Mouse (Mus musculus): ENCODE measurements around the gene Ugt1a5.
A peak's percentile ranks its signal among the peaks of the same experiment; 100 is the strongest.
"Not testable (repeated sequence)": the region's sequence is repeated elsewhere in the genome, so short reads cannot be mapped to it uniquely, and the experiment has no call there.

Gene Ugt1a5

DNA sequence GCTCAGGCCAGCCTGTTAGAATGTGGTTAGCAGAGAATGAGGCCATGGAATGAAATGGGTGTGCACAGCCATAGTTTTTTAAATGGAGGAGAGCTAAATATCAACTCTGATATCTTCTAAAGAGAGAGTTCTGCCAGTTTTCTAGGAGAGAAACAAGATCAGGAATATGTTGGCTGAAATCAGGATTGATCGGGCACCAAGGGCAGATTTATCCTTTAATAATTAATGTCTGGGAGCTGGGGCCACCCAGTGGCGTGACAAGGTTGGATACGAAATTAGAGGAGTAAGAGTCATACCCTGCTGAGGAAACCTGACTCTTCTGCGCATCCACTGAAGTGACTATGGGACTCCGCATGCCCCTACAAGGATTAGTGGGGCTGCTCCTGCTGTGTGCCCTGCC lies at the start of gene Ugt1a5:
Ugt1a5 (plus strand) TSS at position 302 of the 400 bp plus-strand sequence.
- DNase-seq (ENCODE audit: low spot score): no peak

DNA sequence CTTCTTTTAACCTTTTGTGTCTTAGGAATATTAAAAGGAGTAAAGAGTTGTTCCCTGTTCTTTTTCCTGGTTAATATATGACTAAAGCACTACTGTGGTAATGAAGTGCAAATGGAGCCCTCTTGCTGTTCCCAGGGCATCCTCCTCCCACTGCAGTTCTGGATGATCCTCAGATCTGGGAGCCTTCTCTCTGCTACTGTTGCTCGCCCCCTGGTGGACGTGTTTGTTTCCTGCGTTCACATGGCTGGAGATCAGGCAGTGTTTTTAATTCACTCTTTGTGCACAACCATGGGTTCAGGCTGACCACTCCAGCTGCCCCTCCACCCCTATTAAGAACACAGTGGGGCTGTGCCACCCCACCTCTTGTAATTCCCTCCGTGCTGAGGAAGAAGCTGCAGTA lies 45.3 kb upstream of the Ugt1a5 start:
- not testable (repeated sequence) for DNase-seq (ENCODE audit: low spot score)

- not testable (repeated sequence) for DNase-seq (ENCODE audit: low spot score)
Measured at GRCm38 (mm10) chr1:88121521-88121920, 44.3 kb upstream of the Ugt1a5 start.

DNA sequence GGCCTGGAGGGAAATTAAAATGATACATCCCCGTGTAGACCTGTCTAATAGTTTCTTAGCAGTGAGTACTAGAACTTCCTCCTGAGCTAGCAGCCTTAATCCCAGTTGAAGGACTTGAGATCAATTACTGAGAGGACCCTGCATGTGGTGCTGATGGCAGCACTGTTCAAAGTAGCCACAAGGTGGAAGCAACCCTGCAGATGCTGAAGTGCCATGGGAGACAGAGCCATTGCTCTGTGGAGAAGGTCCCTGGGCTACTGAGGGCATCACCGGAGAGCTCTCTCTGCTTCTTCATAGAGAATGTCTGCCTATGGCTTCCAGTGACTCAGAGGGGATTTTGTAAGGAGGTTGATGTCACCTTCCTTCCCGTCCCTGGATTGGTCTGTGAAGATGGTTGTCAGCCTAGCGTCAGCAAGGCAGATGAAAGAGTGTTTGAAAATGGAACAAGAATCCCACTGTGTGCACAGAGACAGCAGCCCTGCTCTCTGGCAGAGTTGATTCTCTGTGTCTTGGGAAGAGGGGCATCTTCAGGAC lies 39.9 kb upstream of the Ugt1a5 start:
- not testable (repeated sequence) for DNase-seq (ENCODE audit: low spot score)

- DNase-seq (ENCODE audit: low spot score): not testable (repeated sequence)
Measured at GRCm38 (mm10) chr1:88129091-88129490, 36.7 kb upstream of the Ugt1a5 start.

- not testable (repeated sequence) for DNase-seq (ENCODE audit: low spot score)
Measured at GRCm38 (mm10) chr1:88130223-88130622, 35.6 kb upstream of the Ugt1a5 start.

DNA sequence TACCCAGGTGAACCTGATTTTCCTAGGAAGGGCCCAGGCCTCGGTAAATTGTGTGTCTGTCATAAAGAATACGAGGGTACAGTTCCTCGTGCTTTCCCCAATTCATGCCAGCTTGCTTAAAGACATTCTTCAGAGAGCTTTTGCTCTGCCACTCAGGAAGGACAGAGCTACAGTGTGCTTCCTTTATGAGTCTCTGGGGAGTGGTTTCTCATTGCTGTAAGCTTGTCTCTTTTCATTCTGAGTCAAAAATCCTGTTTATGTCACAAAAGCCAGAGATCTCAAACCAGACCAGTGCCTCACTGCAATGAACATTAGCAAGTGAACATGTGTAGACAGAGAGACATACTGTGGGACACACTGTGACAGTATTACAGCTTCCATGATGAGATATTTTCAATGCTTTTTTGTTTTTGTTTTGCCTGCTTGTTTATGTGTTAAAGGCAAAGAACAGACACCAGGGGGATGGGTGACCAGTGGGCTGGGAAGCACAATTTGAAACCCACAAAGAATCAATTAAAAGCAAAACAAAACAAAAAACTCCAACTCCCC lies 31.8 kb upstream of the Ugt1a5 start:
- DNase-seq (ENCODE audit: low spot score): no peak

DNA sequence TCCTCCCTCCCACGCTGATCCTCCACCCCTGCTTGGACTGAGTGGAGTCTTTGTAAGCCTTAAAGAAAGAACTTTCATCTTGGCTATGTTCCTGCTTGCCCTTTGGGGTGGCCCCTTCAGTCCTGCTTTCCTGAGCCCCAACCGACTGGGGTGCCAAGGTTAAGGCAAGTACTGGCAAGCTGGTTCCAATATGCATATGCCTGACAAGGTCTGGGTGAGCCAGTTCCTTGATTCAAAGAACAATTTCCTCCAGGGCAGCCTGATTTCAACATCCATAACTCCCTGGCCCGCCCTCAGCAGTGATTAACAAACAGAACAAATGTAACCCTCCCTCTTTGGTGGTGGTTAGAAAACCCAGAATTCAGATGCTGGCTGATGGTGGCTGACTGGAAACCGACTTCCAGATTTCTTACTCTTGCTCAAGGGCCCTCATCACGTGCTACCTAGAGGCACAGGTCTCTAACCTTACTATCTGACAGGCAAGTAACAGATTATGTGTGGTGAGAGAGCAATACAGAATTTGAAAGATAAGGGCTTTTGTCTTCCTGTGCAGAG lies 31.3 kb upstream of the Ugt1a5 start, which contains the start of gene Ugt1a6a:
Ugt1a6a (plus strand) TSS at position 353 of the 555 bp plus-strand sequence.
- not testable (repeated sequence) for DNase-seq (ENCODE audit: low spot score)

DNA sequence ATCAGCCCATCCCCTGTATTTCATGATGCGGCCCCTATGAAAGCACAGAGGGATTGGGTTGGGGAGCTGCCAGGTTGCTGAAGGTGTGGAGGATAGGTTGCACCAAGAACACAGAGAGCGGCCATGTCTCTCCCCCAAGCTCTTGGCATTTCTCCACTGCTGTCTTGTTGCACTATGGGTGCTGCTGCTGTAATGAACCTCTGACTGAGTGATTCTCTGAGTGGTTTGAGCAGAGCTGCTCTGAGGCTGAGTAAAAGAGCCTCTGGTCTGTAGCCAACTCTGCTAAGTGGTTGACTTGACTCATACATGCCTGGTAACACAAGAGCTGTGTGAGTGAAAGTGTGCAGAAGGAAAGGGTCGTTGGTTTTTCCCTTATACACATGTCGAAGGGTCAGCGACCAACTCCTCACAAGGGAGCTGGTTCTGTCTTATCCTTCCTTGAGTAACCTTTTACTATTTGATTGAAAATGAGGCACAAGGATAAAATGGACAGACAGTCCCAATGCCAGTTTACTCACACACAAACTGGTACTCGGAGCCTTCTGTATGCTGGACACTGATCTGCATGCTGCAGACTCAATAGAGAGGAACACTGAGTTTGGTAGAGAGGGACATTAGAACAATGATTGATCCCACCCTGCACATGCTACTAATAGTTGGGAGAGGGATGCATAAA lies 30.4 kb upstream of the Ugt1a5 start:
- DNase-seq (ENCODE audit: low spot score): not testable (repeated sequence)

DNA sequence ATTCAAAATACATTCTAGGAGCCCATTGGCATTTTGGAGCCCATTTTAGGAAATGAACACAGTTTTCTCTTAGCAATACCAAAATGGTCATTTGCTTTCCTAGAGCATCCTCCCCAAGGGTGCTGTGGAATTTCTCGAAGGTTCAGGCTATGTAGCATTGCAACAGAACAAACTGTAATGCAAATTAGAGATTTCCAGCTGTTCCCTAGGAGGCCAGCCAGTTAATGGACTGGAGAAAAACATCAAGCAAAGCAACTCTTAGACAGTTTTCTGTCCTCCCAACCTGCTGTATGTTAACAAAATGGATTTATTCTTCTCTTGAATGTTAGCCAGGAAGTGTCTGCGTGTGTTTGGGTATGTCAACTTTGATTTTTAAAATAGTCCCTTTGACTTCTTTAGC lies 29.2 kb upstream of the Ugt1a5 start:
- DNase-seq (ENCODE audit: low spot score): no peak

GRCm38 (mm10) chr1:88137264-88137663 lies 28.5 kb upstream of the Ugt1a5 start:
- no peak for DNase-seq (ENCODE audit: low spot score)

GRCm38 (mm10) chr1:88138145-88138544 lies 27.7 kb upstream of the Ugt1a5 start:
- no peak for DNase-seq (ENCODE audit: low spot score)

- not testable (repeated sequence) for DNase-seq (ENCODE audit: low spot score)
Measured at GRCm38 (mm10) chr1:88140492-88140891, 25.3 kb upstream of the Ugt1a5 start.

GRCm38 (mm10) chr1:88143966-88144675 lies 21.7 kb upstream of the Ugt1a5 start:
- peak; percentile 15 for DNase-seq (ENCODE audit: low spot score)

DNA sequence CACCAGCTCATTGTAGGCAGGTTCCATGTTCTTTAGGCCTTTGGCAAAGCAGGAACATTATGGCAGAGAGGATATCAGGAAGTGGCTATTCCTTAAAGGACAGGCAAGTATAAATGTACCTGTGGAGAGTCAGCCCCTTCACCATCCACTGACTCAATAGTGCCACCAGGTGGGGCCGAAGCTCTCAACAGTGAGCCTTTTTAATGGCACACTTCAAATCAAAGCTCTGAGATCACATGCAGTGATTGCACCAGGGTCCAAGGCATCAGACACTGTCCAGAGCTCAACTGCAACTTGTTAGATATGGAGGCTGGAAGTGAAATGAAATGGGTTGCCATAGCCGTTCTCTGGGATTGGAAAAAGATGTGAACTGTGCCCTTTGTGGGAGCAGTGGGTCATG lies 20.5 kb upstream of the Ugt1a5 start:
- DNase-seq (ENCODE audit: low spot score): not testable (repeated sequence)

DNA sequence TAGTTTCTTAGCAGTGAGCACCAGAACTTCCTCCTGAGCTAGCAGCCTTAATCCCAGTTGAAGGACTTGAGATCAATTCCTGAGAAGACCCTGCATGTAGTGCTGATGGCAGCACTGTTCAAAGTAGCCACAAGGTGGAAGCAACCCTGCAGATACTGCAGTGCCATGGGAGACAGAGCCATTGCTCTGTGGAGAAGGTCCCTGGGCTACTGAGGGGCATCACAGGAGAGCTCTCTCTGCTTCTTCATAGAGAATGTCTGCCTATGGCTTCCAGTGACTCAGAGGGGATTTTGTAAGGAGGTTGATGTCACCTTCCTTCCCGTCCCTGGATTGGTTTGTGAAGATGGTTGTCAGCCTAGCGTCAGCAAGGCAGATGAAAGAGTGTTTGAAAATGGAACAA lies 15.7 kb upstream of the Ugt1a5 start:
- not testable (repeated sequence) for DNase-seq (ENCODE audit: low spot score)

GRCm38 (mm10) chr1:88158430-88158829 lies 7.4 kb upstream of the Ugt1a5 start:
- no peak for DNase-seq (ENCODE audit: low spot score)

DNA sequence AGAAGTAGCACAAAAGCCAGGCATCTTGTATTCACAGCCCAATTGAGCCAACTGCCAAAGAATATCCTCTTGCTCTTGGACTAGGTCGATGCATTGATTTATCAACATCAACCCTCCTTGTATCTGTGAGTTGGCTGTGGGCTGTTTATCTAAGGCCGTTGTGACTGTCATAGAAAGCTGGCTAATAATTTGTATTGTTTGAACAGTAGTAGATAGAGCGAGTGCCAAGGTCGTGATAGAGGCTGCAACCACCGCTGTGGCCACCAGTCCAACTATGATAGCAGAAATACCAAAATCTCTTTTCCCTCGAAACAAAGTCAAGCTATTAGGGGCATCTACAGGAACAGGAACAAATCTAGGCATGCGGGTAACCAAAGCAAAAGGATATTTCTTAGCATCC lies 6.4 kb downstream of the Ugt1a5 start:
- not testable (repeated sequence) for DNase-seq (ENCODE audit: low spot score)

DNA sequence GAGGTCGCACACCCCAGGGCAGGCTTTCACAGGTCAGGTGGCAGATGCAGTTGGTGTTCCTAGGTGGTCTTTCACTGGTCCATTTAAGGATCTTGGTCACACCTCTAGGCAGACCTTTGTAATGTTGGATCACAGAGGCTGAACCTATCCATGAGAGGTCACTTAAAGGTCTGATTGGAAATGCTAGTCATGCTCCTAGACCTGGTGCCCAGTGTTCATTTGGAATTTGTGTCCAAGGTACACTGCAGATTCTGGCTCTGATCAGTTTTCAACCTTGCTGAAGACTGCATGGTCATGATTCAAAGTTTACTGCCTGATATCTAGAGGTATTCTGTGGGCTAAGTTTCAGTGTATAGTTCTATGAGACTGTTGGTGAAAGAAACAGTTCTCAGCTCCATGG lies 13.8 kb downstream of the Ugt1a5 start:
- no peak for DNase-seq (ENCODE audit: low spot score)

DNA sequence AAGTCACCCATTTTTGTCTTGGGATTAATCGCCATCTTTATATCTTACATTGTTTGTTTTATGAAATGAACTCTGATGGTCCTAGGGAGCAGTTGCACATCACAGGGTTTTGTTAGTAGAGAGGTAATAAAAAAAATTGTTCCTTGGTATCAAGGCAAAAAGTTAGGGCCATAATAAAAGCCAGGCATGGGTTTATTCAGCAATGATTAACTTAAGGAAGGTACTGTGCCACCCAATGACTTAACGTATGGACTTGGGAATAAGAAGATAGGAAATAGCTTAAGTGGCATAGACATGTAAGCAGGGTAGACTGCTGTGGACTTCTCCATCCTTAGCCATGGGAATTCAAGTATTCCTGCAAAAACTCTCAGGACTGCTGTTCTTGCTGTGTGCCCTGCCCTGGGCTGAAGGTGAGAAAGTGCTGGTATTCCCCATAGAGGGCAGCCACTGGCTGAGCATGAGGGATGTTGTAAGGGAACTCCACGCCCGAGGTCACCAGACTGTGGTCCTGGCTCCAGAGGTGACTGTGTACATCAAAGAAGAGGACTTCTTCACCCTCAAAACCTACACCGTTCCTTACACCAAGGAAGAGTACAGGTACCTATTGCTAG lies 20.6 kb downstream of the Ugt1a5 start:
- DNase-seq (ENCODE audit: low spot score): no peak

DNA sequence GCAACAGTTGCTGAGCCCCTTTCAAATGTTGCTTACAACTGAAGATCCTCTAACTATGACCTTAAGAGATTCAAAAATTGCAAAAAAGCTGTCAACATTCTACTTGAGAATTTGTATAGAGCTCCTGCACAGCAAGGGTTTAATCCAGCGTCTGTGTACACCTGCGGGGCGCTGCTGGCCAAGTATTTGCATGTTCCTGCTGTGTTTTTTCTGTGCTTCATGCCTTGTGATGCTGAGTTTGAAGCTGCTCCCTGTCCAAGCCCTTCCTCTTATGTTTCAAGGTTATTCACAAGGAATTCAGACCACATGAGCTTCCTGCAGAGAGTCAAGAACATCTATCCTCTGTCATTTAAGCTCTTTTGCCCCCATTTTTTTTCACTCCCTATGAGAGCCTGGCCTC lies 26.3 kb downstream of the Ugt1a5 start:
- no peak for DNase-seq (ENCODE audit: low spot score)

DNA sequence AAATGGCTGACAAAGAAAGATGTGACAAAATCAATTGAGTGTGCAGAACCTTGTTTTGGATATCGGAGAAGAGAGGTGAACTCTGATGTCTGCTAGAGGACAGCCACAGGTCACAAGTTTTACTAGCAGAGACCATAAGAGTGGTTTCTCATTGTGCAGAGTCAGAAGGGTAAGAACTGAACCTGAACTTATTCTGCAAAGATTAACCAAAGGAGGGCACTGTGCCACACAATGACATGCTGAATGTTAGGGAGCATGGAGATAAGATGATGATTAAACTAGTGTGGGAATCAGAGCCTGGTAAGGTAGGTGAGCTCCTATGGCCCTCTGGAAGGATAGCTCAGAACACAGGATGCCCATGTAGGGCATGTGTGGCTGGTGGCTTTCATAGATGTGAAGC lies 29.9 kb downstream of the Ugt1a5 start:
- no peak for DNase-seq (ENCODE audit: low spot score)
